Mouse (Mus musculus) liver, embryonic 15.5 days (tissue): ENCODE data around the gene Zfyve9. TPM values are rescaled to one million over a fixed set of nuclear protein-coding genes. Genes with fewer than 3 reads are reported as not detected.

Experiments
- ATAC-seq: fragments of 200-750 bp; cut with Nextera tagmentation; 2 replicates; pipeline ENCODE4 v1.8.0; 2017; ENCODE audit warnings: moderate number of reproducible peaks, mild to moderate bottlenecking, moderate library complexity; ENCODE audit not compliant: insufficient read depth
- H3K27ac ChIP-seq: fragments of 300-500 bp; sonication (generic); replicated peaks from 2 replicates; pipeline ENCODE4 v1.5.1; 2015; ENCODE audit warnings: mild to moderate bottlenecking, inconsistent platforms
- H3K27me3 ChIP-seq: fragments of 300-500 bp; sonication (generic); 2 replicates; pipeline ENCODE4 v1.6.1; 2015; ENCODE audit warnings: mild to moderate bottlenecking, inconsistent platforms
- H3K36me3 ChIP-seq: fragments of 300-500 bp; sonication (generic); replicated peaks from 2 replicates; pipeline ENCODE4 v1.6.1; 2015; ENCODE audit warnings: moderate library complexity, mild to moderate bottlenecking, inconsistent platforms
- H3K4me1 ChIP-seq: fragments of 300-500 bp; sonication (generic); replicated peaks from 2 replicates; pipeline ENCODE4 v1.6.1; 2015; ENCODE audit warnings: inconsistent platforms
- H3K4me2 ChIP-seq: fragments of 300-500 bp; sonication (generic); 2 replicates; pipeline ENCODE4 v1.6.1; 2015; ENCODE audit warnings: moderate library complexity, mild to moderate bottlenecking, inconsistent platforms
- H3K4me3 ChIP-seq: fragments of 300-500 bp; sonication (generic); replicated peaks from 2 replicates; pipeline ENCODE4 v1.5.1; 2015; ENCODE audit warnings: mild to moderate bottlenecking, inconsistent platforms
- H3K9ac ChIP-seq: fragments of 300-500 bp; sonication (generic); 2 replicates; pipeline ENCODE4 v1.6.1; 2015; ENCODE audit warnings: moderate library complexity, mild to moderate bottlenecking, inconsistent platforms
- H3K9me3 ChIP-seq: fragments of 300-500 bp; sonication (generic); replicated peaks from 2 replicates; pipeline ENCODE4 v1.6.1; 2016; ENCODE audit warnings: inconsistent platforms
- WGBS: fragments of 180-500 bp; shearing (Covaris S2); methylation state at CpG from one replicate; pipeline ENCODE4 v1.1.7; 2015; ENCODE audit warnings: mixed read lengths; ENCODE audit not compliant: insufficient replicate concordance; 5-methylcytosine and 5-hydroxymethylcytosine counted together
- polyA plus RNA-seq: library from polyadenylated mRNA; unstranded; fragments of >200 nt; fragmentation: Nextera tagmentation; extraction: Ambion mirVana; gene quantifications from 2 replicates; pipeline ENCODE4 v1.2.1, GENCODE M21; 2015

The Zfyve9 gene
- polyA plus RNA-seq, 1 experiment from 2014 or later: 0.45 TPM

DNA sequence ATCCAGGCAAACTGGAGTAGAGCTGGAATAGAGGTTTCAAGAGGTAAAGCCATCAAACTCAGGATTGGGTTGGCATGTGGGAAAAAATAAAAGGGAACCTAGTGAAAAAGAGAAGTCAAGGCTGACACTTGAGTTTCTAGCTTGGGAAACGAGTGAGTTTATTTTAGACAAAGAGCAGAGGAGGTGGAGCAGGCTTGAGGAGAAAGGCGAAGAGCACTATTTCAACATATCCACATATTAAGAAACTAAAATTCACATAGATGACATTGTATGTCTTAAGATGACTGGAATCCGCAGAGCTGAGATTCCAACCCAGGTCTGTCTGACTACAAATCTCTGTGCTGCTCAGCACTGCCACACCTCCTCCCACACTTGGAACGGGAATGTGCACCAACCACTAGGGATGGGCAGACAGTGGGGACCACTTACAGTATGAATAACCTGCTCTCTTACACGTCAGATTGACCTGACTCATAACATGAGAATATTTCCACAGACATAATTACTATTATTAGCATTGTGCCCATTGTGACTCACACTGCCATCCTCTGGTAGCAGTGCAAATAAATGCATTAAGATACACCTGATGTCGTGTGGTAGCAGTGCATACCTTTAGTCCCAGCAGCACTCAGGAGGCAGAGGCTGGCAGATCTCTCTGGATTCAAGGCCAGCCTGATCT lies 8.8 kb upstream of the Zfyve9 start:
- 38% methylated on average over 6 of the region's 6 CpGs for WGBS
- no peak for ATAC-seq

DNA sequence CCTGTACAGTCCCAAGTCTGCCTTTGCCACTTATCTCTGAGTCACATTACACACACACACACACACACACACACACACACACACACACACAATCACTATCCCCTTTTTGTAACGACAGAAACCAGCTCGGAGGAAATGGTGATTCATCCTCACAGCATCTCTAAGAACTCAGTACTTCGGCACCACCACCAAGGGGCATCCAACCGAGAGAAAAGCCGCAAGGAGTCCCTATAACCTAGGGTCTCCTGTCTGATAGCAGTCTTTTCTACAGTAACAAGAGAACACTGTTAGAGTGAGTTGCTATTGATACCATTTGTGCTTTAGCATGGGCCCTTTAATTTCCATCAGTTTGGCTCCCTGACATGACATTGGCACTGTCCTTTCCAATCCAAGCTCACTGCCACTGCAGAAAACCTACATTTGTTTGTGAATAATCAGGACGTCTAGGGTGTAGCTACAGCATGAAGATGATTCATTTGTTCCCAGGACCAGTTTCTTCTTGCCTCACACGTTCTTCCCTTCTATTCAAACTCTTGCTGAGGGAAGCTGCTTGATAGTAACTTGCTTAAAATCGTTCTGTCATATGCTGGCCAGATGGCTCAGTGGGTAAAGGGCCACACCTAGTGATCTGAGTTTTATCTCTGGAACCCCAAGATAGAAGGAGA lies 2.0 kb upstream of the Zfyve9 start:
- H3K9ac ChIP-seq: no peak overlapping the region
- H3K4me1 ChIP-seq: peaks cover 13% of the 10 kb centered on the region; the same call in 1 of the 2 replicates
- 23% methylated on average over 8 of the region's 8 CpGs for WGBS
- no peak overlapping the region for H3K27ac ChIP-seq
- H3K4me3 ChIP-seq: no peak overlapping the region
- H3K27me3 ChIP-seq: peaks cover 59% of the 10 kb centered on the region
- H3K4me2 ChIP-seq: no peak overlapping the region
- H3K36me3 ChIP-seq: no peaks in the 10 kb centered on the region
- H3K9me3 ChIP-seq: no peaks in the 10 kb centered on the region
- no peak for ATAC-seq

More for the DNA sequence above, 8.8 kb upstream of the Zfyve9 start:
- H3K4me3 ChIP-seq: no peak overlapping the region
- H3K36me3 ChIP-seq: no peaks in the 10 kb centered on the region
- no peaks in the 10 kb centered on the region for H3K9me3 ChIP-seq
- 0 out of 2 replicates have a peak, but pooled peaks cover 1% of the 10 kb centered on the region for H3K27me3 ChIP-seq
- no peak overlapping the region for H3K9ac ChIP-seq
- no peak overlapping the region for H3K27ac ChIP-seq
- H3K4me1 ChIP-seq: no peaks in the 10 kb centered on the region
- H3K4me2 ChIP-seq: no peak overlapping the region

DNA sequence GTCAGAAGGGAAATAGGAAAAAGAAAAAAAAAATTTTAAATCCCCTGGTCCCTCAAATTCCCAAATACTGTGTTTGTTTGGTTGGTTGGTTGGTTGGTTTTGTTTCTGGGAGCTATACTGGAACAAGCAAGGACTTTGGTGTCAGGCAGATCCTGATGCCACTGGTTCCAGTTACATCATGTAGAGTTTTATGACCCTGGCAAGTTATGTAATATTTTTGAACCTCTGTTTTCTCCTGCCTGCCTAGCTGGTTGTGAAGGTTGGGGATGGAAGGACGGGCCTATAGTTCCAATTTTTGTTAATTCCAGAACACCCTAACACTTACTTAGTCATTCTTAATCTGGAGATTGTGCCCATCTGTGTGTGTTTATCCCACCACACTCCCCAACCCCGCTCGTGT lies 998 bp upstream of the Zfyve9 start:
- no peaks in the 10 kb centered on the region for H3K9me3 ChIP-seq
- H3K27me3 ChIP-seq: peaks cover 60% of the 10 kb centered on the region
- no peak overlapping the region for H3K4me2 ChIP-seq
- H3K36me3 ChIP-seq: no peaks in the 10 kb centered on the region
- no peak overlapping the region for H3K9ac ChIP-seq
- no peak for ATAC-seq
- peaks cover 13% of the 10 kb centered on the region; the same call in 1 of the 2 replicates for H3K4me1 ChIP-seq
- no peak overlapping the region for H3K4me3 ChIP-seq
- 49% methylated on average over 3 of the region's 3 CpGs for WGBS
- H3K27ac ChIP-seq: no peak overlapping the region

DNA sequence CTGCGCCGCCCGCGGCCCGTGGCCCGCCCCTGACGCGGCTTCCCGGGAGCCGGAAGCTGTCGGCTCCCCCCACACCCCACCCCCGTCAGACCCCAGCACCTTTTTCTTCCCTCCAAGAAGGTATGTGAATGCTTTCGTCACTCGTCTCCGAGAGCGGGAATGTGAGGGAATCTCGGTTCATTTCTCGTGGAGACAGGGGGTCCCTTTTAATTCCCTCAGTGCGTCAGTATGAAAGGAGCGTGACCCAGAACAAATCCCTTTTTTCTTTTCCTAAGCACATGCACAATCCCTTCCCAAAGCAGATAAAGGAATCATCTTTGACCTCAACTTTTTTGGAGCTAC lies 237 bp upstream of the Zfyve9 start:
- Histone ChIP-seq H3K9me3 (no peaks in the 10 kb centered on the region), H3K27ac (no peak overlapping the region), H3K4me1 (peaks cover 13% of the 10 kb centered on the region; the same call in 1 of the 2 replicates), H3K4me2 (peak overlapping the region; percentile 83), H3K4me3 (peak overlapping the region; percentile 63), H3K27me3 (peaks cover 60% of the 10 kb centered on the region), H3K36me3 (no peaks in the 10 kb centered on the region), H3K9ac (no peak overlapping the region; the same call in 1 of the 2 replicates)
- ATAC-seq: no peak
- WGBS: 2% methylated on average over 20 of the region's 20 CpGs

- no peak for ATAC-seq
- H3K4me1 ChIP-seq: peaks cover 13% of the 10 kb centered on the region; the same call in 1 of the 2 replicates
- no peaks in the 10 kb centered on the region for H3K36me3 ChIP-seq
- 0 out of 2 replicates have a peak overlapping the region, but pooled peaks have one; percentile 68 for H3K27ac ChIP-seq
- H3K4me2 ChIP-seq: peak overlapping the region; percentile 83
- peaks cover 60% of the 10 kb centered on the region for H3K27me3 ChIP-seq
- no peaks in the 10 kb centered on the region for H3K9me3 ChIP-seq
- H3K9ac ChIP-seq: peak overlapping the region; percentile 63
- H3K4me3 ChIP-seq: peak overlapping the region; percentile 63
- under 1% methylated on average over 7 of the region's 7 CpGs for WGBS
Observed at GRCm38 (mm10) chr4:108779763-108780056, 888 bp downstream of the Zfyve9 start.

GRCm38 (mm10) chr4:108768527-108768926 lies 12.1 kb downstream of the Zfyve9 start:
- H3K4me3 ChIP-seq: no peak overlapping the region
- H3K27ac ChIP-seq: no peak overlapping the region
- H3K4me2 ChIP-seq: no peak overlapping the region
- no peaks in the 10 kb centered on the region for H3K4me1 ChIP-seq
- no peak overlapping the region for H3K9ac ChIP-seq
- no peaks in the 10 kb centered on the region for H3K9me3 ChIP-seq
- no peaks in the 10 kb centered on the region for H3K27me3 ChIP-seq
- ATAC-seq: no peak
- no peaks in the 10 kb centered on the region for H3K36me3 ChIP-seq

DNA sequence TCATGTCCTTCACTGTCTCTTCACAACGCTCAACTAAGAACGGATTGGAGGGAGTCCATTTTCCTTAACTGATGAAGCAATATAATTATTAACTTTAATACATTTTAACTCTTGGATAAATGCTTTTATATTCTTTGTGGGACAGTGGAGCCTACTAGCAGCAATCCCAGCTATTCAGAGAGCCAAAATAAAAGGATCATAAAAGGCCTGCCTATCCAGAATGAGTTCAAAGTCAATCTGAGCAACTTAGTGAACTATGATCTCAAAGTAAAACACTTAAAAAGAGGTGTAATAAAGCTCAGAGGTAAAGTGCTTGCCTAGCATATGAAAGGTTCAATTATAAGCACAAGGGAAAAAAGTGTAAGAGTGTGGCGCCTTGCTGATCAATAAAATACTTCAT lies 21.0 kb downstream of the Zfyve9 start:
- Histone ChIP-seq H3K36me3 (no peaks in the 10 kb centered on the region), H3K9me3 (no peaks in the 10 kb centered on the region), H3K27me3 (no peaks in the 10 kb centered on the region), H3K27ac (no peak overlapping the region), H3K9ac (no peak overlapping the region), H3K4me1 (no peaks in the 10 kb centered on the region), H3K4me2 (no peak overlapping the region), H3K4me3 (no peak overlapping the region)
- 69% methylated on average over 3 of the region's 3 CpGs for WGBS
- no peak for ATAC-seq

GRCm38 (mm10) chr4:108746160-108746873 lies 34.3 kb downstream of the Zfyve9 start:
- no peaks in the 10 kb centered on the region for H3K9me3 ChIP-seq
- WGBS: 54% methylated on average over 3 of the region's 3 CpGs
- H3K4me3 ChIP-seq: no peak overlapping the region
- no peak overlapping the region for H3K27ac ChIP-seq
- H3K4me2 ChIP-seq: no peak overlapping the region
- ATAC-seq: no peak
- no peaks in the 10 kb centered on the region for H3K4me1 ChIP-seq
- no peaks in the 10 kb centered on the region for H3K36me3 ChIP-seq
- no peaks in the 10 kb centered on the region for H3K27me3 ChIP-seq
- no peak overlapping the region for H3K9ac ChIP-seq

DNA sequence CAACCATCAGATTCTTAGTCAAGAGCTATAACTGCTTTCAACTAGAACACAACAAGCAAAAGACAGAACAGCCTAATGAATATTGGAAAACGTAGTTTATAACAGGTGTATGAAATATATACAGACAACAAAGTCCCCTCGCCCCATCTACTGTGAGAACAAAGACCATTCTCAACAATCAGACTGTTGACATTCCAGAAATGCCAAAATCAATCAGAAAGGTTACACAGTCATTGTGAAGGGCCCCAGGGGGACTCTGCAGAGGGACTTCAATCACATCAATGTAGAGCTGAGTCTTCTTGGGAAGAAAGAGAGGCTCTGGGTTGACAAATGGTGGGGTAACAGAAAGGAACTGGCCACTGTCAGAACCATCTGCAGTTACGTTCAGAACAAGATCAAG lies 49.0 kb downstream of the Zfyve9 start:
- ATAC-seq: no peak
- H3K9ac ChIP-seq: no peak overlapping the region

GRCm38 (mm10) chr4:108730450-108730849 lies 50.1 kb downstream of the Zfyve9 start:
- no peaks in the 10 kb centered on the region for H3K36me3 ChIP-seq
- no peaks in the 10 kb centered on the region for H3K4me1 ChIP-seq
- H3K27ac ChIP-seq: no peak overlapping the region
- 44% methylated on average over 1 of the region's 1 CpGs for WGBS
- H3K9me3 ChIP-seq: no peaks in the 10 kb centered on the region
- no peaks in the 10 kb centered on the region for H3K27me3 ChIP-seq
- ATAC-seq: no peak
- H3K4me3 ChIP-seq: no peak overlapping the region
- no peak overlapping the region for H3K9ac ChIP-seq
- no peak overlapping the region for H3K4me2 ChIP-seq

More for the DNA sequence above, 49.0 kb downstream of the Zfyve9 start:
- Histone ChIP-seq H3K4me1 (no peaks in the 10 kb centered on the region), H3K36me3 (no peaks in the 10 kb centered on the region), H3K9me3 (no peaks in the 10 kb centered on the region), H3K4me3 (no peak overlapping the region), H3K4me2 (no peak overlapping the region), H3K27me3 (no peaks in the 10 kb centered on the region), H3K27ac (no peak overlapping the region)
- 45% methylated on average over 3 of the region's 3 CpGs for WGBS

DNA sequence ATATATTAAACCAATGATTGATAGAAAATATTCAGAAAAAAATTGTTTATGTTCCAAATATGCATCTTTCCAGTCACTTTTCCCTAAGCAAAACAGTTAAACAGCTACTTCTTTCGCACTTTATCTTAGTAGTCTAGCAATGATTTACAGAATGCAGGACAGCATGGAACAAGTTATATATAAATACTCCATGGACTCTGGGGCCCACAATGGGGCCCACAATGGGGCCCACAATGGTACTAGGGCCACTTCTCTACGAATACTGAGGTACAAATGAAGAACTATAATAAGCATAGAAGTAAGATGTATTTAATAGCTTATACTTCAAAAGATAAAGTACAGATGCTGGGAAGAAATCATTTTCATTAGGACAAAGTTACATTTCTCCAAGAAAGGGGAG lies 56.5 kb downstream of the Zfyve9 start:
- Histone ChIP-seq H3K9ac (no peak overlapping the region), H3K9me3 (no peaks in the 10 kb centered on the region), H3K4me2 (no peak overlapping the region), H3K27me3 (no peaks in the 10 kb centered on the region), H3K4me1 (no peaks in the 10 kb centered on the region; the same call in 1 of the 2 replicates), H3K36me3 (no peaks in the 10 kb centered on the region), H3K4me3 (no peak overlapping the region), H3K27ac (no peak overlapping the region)
- ATAC-seq: no peak
- WGBS: 55% methylated on average over 2 of the region's 2 CpGs
